Mouse (Mus musculus): ENCODE results near the gene 1700029P11Rik. TPM values are rescaled to one million over a fixed set of nuclear protein-coding genes. Genes with fewer than 3 reads are reported as not detected.
A peak's percentile ranks its signal among the peaks of the same experiment; 100 is the strongest.

The 1700029P11Rik gene
- polyA plus RNA-seq, 1 experiment = not detected

DNA sequence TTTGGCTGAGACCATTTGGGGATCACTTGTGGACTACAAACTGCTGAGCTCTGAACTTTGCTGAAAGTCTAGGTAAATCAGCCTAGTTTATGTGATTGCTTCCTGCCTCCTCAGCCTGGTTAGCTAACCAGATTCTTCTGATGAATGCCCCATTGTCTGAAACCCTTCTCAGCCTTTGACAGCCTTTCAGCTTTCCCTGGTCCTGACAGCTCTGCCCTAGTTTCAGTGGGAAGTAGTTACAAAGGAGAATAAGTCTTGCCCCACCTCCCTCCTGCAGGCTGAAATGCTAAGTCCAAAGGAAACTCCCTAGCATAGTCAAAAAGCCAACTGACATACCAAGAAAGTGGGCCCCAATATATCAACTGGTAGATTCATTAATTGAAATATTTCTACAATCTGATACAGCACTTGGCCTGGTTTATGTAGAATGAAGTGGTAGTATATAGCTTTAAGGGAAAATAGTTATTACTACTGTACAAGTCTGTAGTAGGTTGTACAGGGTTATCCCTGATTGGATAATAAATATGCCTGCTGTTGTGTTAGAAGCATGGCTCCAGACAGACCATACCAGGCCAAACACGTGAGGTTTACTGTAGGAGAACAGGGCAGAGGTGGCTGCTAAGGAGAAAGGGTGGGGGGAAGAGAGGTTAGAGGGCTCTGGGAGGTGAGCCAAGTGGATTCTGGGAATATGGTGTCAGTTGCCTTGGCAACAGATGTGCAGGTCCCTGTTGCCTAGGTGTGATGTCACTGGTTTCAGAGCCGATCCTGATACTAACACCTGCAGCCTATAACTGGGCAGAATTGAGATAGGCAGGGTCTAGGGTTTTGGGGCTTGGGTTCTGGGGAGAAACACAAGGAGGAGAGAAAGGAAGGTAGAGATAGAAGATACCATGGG lies 5.2 kb downstream of the 1700029P11Rik start:
- H3K27ac ChIP-seq (ENCODE audit: insufficient read depth, low read depth, low read length) = no peak overlapping the region
- H3K4me1 ChIP-seq (ENCODE audit: control insufficient read depth, insufficient read depth, low read length) = peaks cover 5% of the 10 kb centered on the region
- TF ChIP-seq POLR2A (IDR thresholded peaks at IDR 0.05; ENCODE audit: insufficient read depth, low read depth, low read length) (no peak), CTCF (IDR thresholded peaks at IDR 0.05; ENCODE audit: insufficient read depth, low read depth, low read length) (no peak)
- H3K4me3 ChIP-seq (ENCODE audit: insufficient read depth, low read depth, low read length) = no peak overlapping the region
- 54% methylated on average over 2 of the region's 2 CpGs for WGBS

GRCm38 (mm10) chr15:81987646-81988045 lies 7.3 kb downstream of the 1700029P11Rik start, which contains the start of gene Xrcc6:
TSS of gene Xrcc6 (plus strand) at chr15:81987835.
- TF ChIP-seq CTCF (IDR thresholded peaks at IDR 0.05; ENCODE audit: insufficient read depth, low read depth, low read length) (no peak), POLR2A (IDR thresholded peaks at IDR 0.05; ENCODE audit: insufficient read depth, low read depth, low read length) (no peak)
- Histone ChIP-seq H3K27ac (ENCODE audit: insufficient read depth, low read depth, low read length) (peak within 1 kb of the TSS; percentile 25; the same call in 1 of the 2 replicates), H3K4me1 (ENCODE audit: control insufficient read depth, insufficient read depth, low read length) (peaks cover 8% of the 10 kb centered on the region), H3K4me3 (ENCODE audit: insufficient read depth, low read depth, low read length) (no peak within 1 kb of the TSS)
- WGBS = 63% methylated on average over 3 of the region's 3 CpGs

DNA sequence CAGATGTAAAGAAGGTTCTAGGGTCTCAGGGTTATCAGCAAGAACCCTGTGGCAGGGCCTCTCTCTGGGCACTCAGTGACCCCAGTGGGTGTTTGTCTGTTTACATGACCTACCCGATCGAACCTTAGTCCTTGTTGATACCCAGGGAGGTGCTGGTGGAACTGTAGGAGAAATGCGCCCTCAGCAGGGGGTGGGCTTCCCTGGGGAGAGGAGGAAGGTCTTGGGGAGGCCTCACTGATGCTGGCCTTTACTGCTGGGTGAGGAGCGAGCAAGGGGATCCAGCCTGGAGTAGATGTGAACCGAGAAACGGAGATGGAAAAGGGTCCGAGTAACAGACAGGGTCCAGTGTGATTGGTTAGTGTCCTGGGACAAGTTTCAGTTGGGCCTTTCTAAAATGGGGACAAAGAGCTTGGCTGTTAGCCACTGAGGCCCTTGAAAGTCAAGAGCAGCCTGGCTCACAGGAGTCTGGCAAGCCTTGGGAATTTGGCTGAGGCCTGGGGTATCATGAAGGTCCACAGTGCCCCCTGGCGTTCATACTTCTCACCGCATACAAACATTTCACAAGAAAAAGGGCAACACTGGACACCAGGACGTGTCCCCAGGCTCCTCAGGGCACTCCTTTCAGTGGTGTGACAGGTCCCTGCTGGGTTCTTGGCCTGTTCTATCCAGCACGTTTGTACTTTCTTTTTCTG lies 9.2 kb downstream of the 1700029P11Rik start:
- Histone ChIP-seq H3K27ac (ENCODE audit: insufficient read depth, low read depth, low read length) (peak overlapping the region; percentile 56), H3K4me1 (ENCODE audit: control insufficient read depth, insufficient read depth, low read length) (peaks cover 16% of the 10 kb centered on the region), H3K4me3 (ENCODE audit: insufficient read depth, low read depth, low read length) (no peak overlapping the region)
- no peak for TF ChIP-seq POLR2A (IDR thresholded peaks at IDR 0.05; ENCODE audit: insufficient read depth, low read depth, low read length)
- peak; percentile 75 for TF ChIP-seq CTCF (IDR thresholded peaks at IDR 0.05; ENCODE audit: insufficient read depth, low read depth, low read length)
- 24% methylated on average over 11 of the region's 11 CpGs for WGBS

- Histone ChIP-seq H3K27ac (ENCODE audit: insufficient read depth, low read depth, low read length) (no peak overlapping the region), H3K4me3 (ENCODE audit: insufficient read depth, low read depth, low read length) (no peak overlapping the region), H3K4me1 (ENCODE audit: control insufficient read depth, insufficient read depth, low read length) (peaks cover 18% of the 10 kb centered on the region)
- TF ChIP-seq CTCF (IDR thresholded peaks at IDR 0.05; ENCODE audit: insufficient read depth, low read depth, low read length) (no peak), POLR2A (IDR thresholded peaks at IDR 0.05; ENCODE audit: insufficient read depth, low read depth, low read length) (no peak)
- 56% methylated on average over 7 of the region's 7 CpGs for WGBS
These were observed 10.2 kb downstream of the 1700029P11Rik start for GRCm38 (mm10) chr15:81990549-81990948.

DNA sequence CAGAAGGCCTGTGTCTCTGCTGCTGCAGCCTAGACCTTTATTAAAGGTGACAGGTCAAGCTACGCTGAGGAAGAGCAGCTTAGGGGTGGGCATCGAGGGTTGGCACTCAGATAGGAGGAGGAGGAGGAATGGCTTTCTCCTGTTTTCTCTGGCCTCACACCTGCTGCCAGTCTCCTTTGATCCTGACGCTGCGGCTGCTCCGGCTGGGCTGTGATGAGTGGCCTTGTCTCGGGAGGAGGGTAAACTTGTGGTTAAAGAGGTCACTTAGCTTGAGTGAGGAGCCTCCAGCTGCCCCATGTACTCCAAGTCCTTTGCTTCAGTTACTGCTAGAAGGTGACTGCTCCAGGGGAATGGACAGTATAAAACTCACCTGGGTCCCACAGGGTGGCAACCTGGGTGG lies 13.7 kb downstream of the 1700029P11Rik start:
- peaks cover 18% of the 10 kb centered on the region for H3K4me1 ChIP-seq (ENCODE audit: control insufficient read depth, insufficient read depth, low read length)
- WGBS = 60% methylated on average over 6 of the region's 6 CpGs
- H3K4me3 ChIP-seq (ENCODE audit: insufficient read depth, low read depth, low read length) = no peak overlapping the region
- TF ChIP-seq POLR2A (IDR thresholded peaks at IDR 0.05; ENCODE audit: insufficient read depth, low read depth, low read length) = no peak
- no peak for TF ChIP-seq CTCF (IDR thresholded peaks at IDR 0.05; ENCODE audit: insufficient read depth, low read depth, low read length)
- no peak overlapping the region for H3K27ac ChIP-seq (ENCODE audit: insufficient read depth, low read depth, low read length)

DNA sequence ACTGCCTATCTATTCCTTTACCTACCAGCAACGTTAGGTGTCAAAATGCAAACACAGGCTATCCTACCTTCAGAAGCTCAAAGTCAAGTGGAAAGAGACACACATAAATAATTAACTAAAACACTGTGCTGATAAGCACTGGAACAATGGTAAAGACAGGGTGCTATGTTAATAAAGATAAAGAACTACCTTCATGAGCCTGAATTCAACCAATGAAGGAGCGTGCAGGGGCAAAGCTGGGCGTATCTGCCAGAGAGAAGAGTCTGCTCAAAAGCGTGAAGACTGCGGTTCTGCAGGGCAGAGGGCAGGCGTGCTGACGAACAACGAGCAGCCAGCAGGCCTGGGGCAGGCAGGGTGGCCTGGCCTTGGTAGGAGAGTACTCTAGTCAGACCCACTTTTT lies 23.9 kb downstream of the 1700029P11Rik start:
- Histone ChIP-seq H3K27ac (ENCODE audit: insufficient read depth, low read depth, low read length) (no peak overlapping the region), H3K4me1 (ENCODE audit: control insufficient read depth, insufficient read depth, low read length) (peaks cover 3% of the 10 kb centered on the region), H3K4me3 (ENCODE audit: insufficient read depth, low read depth, low read length) (no peak overlapping the region)
- WGBS = 95% methylated on average over 8 of the region's 8 CpGs
- no peak for TF ChIP-seq CTCF (IDR thresholded peaks at IDR 0.05; ENCODE audit: insufficient read depth, low read depth, low read length)
- TF ChIP-seq POLR2A (IDR thresholded peaks at IDR 0.05; ENCODE audit: insufficient read depth, low read depth, low read length) = no peak

DNA sequence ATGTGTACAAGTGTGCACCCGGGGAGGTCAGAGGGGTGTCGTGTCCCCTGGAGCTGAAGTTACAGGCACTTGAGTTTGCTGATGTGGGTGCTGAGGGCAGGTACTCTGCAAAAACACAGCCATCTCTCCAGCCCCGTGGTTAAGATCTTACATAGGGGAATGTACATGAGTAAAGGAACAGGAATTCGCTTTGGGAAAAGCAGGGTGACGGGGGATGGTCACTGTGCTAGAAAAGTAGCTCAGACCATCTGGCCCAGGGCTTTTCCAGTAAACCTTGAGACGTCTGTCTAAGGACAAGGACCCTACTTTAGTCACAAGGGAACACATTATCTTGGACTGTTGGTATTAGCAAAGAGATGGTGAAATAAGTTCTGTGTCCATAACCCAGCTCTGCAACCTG lies 31.6 kb downstream of the 1700029P11Rik start:
- peaks cover 16% of the 10 kb centered on the region for H3K4me1 ChIP-seq (ENCODE audit: control insufficient read depth, insufficient read depth, low read length)

DNA sequence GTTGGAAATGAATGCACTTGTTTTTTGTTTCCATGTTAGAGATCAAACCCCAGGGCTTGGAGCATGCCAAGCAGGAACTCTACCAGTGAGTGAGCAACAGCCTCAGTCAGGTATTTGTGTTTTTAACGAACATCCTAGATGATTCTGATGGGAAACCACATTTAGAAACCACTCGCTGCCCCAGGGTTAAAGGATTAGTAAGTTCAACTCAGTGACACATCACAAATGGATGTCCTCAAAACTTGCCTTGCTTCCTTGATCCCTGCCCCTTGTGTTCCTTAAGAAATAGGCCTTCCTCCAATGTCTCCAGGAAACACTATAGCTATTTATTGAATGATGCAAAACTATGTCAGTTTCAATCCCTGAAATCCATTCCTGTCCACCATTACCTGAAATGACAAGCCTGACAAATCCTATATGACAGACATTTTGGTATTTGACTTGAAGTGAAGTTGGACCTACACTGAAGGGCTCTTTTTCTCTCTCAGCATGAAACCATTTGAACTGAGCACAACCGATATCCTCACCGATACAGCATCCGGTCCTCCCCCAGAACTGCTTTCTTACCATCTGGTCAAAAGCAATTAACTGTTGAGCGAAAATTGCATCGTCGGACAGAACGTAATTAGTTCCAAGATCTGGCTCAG lies 34.5 kb downstream of the 1700029P11Rik start:
- WGBS = 9% methylated on average over 9 of the region's 9 CpGs
- H3K4me1 ChIP-seq (ENCODE audit: control insufficient read depth, insufficient read depth, low read length) = peaks cover 12% of the 10 kb centered on the region
- H3K27ac ChIP-seq (ENCODE audit: insufficient read depth, low read depth, low read length) = peak overlapping the region; percentile 82
- TF ChIP-seq POLR2A (IDR thresholded peaks at IDR 0.05; ENCODE audit: insufficient read depth, low read depth, low read length) (no peak), CTCF (IDR thresholded peaks at IDR 0.05; ENCODE audit: insufficient read depth, low read depth, low read length) (no peak)
- peak overlapping the region; percentile 90 for H3K4me3 ChIP-seq (ENCODE audit: insufficient read depth, low read depth, low read length)

More for the DNA sequence above, 31.6 kb downstream of the 1700029P11Rik start:
- no peak overlapping the region for H3K27ac ChIP-seq (ENCODE audit: insufficient read depth, low read depth, low read length)
- H3K4me3 ChIP-seq (ENCODE audit: insufficient read depth, low read depth, low read length) = no peak overlapping the region
- WGBS = 84% methylated on average over 6 of the region's 6 CpGs
- no peak for TF ChIP-seq CTCF (IDR thresholded peaks at IDR 0.05; ENCODE audit: insufficient read depth, low read depth, low read length)
- no peak for TF ChIP-seq POLR2A (IDR thresholded peaks at IDR 0.05; ENCODE audit: insufficient read depth, low read depth, low read length)

Data from olfactory bulb, adult 2 months (tissue).